Mouse (Mus musculus) left cerebral cortex, postnatal 14 days (tissue): ENCODE measurements around the gene Elovl3. TPM values are rescaled to one million over a fixed set of nuclear protein-coding genes. Genes with fewer than 3 reads are reported as not detected.

Experiments
- total RNA-seq, 2 experiments: library from RNA; stranded (reverse); gene quantifications; 2 replicates each; pipeline ENCODE4 v1.2.3; 2021

Gene Elovl3
- total RNA-seq, 2 experiments from 2014 or later = not detected

Other genes starting within 250 kb of the Elovl3 start
- 10 to 100 TPM; 20.8 to 21.9 TPM for gene Armh3, start 133.4 kb upstream of the Elovl3 start, total RNA-seq
- 1 to 10 TPM; 3.8 to 4.6 TPM for gene Hps6, start 128.4 kb upstream of the Elovl3 start, total RNA-seq
- 10 to 100 TPM; 26.6 to 28.5 TPM for gene Pprc1, start 87.0 kb upstream of the Elovl3 start, total RNA-seq
- 100 to 1,000 TPM in 1 of 2 experiments, 10 to 100 TPM in 1; 89.7 to 101 TPM for gene Ldb1, start 86.7 kb upstream of the Elovl3 start, total RNA-seq
- gene Nolc1, start 56.0 kb upstream of the Elovl3 start, total RNA-seq = 10 to 100 TPM; 37.6 to 38.8 TPM
- gene Pitx3, start 16.4 kb downstream of the Elovl3 start, total RNA-seq = not detected
- 100 to 1,000 TPM in 1 of 2 experiments, 10 to 100 TPM in 1; 90.3 to 100 TPM for gene Gbf1, start 20.6 kb downstream of the Elovl3 start, total RNA-seq
- 1 to 10 TPM; 1.8 to 2.8 TPM for gene Nfkb2, start 172.4 kb downstream of the Elovl3 start, total RNA-seq
- gene Psd, start 195.3 kb downstream of the Elovl3 start, total RNA-seq = 100 to 1,000 TPM; 580 to 627 TPM
- gene Fbxl15, start 196.3 kb downstream of the Elovl3 start, total RNA-seq = 10 to 100 TPM; 26.4 to 50.4 TPM
- gene Cuedc2, start 206.8 kb downstream of the Elovl3 start, total RNA-seq = 100 to 1,000 TPM; 186 to 274 TPM
- gene Mfsd13a, start 209.2 kb downstream of the Elovl3 start, total RNA-seq = 10 to 100 TPM; 28.7 to 47.5 TPM
- gene 2310034G01Rik, start 218.4 kb downstream of the Elovl3 start, total RNA-seq = 1 to 10 TPM in 1 of 2 experiments, under 1 TPM in 1; 0.94 to 1.1 TPM